Mouse (Mus musculus): ENCODE data around the gene Hpgd.

DNA sequence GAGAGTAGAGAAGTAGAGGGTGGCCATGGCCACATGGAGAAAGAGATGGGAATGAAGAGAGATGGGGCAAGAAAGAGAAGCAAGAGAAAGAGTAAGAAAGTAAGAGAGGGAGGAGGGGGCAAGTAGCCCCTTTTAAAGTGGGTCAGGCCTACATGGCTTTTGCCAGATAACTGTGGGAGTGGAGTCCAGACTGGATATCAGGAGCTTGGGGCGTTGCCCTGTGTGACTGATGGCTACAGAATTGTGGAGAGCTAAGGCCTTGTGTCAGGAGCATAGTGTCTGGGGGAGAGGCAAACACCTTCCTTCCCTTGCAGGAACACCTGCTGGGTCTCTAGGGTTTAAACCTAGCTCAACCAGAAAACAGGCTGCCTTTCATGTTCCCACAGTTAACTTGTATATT lies 10.4 kb upstream of the Hpgd start:
- no peak for TF ChIP-seq CTCF (IDR thresholded peaks at IDR 0.05)
- TF ChIP-seq EP300 (IDR thresholded peaks at IDR 0.05): no peak
